Mouse (Mus musculus): ENCODE results near the gene Mus81. TPM values are rescaled to one million over a fixed set of nuclear protein-coding genes. Genes with fewer than 3 reads are reported as not detected.
A peak's percentile ranks its signal among the peaks of the same experiment; 100 is the strongest.

Mus81 gene
- polyA plus RNA-seq, 1 experiment from 2014 or later = 6.4 TPM

DNA sequence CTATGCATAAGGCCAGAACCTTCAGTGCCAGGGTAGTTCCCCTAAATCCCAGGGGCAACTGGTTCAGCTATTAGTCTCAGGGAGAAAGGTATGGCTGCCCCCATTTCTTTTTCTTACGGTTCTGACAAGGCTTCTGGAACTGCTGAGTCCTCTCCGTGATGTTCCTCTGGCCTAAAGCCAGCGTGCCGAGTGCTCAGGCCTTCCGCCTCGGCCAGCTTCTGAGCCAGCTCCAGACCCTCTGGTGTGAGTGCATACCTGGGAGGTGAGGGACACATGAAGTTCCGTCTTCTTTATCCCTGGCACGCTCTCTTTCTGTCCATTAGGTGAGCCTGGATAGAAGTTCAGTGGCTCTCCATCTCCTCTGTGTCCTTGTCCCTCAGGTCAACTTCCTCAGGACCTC, 2.8 kb downstream of the Mus81 start:
- peaks cover 35% of the 10 kb centered on the region; the same call in 1 of the 2 replicates for H3K36me3 ChIP-seq (ENCODE audit: inconsistent target)

DNA sequence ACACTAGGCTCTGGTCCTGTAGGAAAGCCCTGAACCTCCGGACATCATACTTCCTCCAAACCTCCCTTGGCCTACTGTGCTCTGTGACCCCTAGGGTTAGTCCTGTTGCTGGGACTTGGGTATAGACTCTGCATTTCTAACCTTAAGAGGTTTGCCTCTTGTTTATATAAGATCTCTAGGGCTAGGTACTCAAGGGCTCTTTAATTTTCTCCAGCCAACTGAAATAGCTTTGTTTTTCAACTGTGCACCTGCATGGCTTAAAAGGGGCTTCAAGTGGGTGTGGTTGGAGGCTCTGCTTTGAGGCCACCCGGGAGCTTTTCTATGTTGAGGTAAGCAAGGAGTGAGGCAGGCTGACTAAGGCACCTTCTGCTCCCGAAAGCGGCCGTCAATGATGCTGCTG, 3.7 kb downstream of the Mus81 start:
- 96% methylated on average over 5 of the region's 5 CpGs for WGBS (ENCODE audit: missing documents)
- H3K27ac ChIP-seq = no peak overlapping the region
- peaks cover 35% of the 10 kb centered on the region; the same call in 1 of the 2 replicates for H3K36me3 ChIP-seq (ENCODE audit: inconsistent target)
- H3K79me2 ChIP-seq (ENCODE audit: inconsistent target) = 0 out of 2 replicates have a peak, but pooled peaks cover 5% of the 10 kb centered on the region
- no peak overlapping the region for H3K4me3 ChIP-seq (ENCODE audit: inconsistent target)

More for the DNA sequence above, 2.8 kb downstream of the Mus81 start:
- no peak overlapping the region for H3K27ac ChIP-seq
- H3K4me3 ChIP-seq (ENCODE audit: inconsistent target) = no peak overlapping the region
- 0 out of 2 replicates have a peak, but pooled peaks cover 5% of the 10 kb centered on the region for H3K79me2 ChIP-seq (ENCODE audit: inconsistent target)
- WGBS (ENCODE audit: missing documents) = 90% methylated on average over 8 of the region's 8 CpGs

GRCm38 (mm10) chr19:5483386-5484359, 4.5 kb downstream of the Mus81 start:
- Histone ChIP-seq H3K27ac (no peak overlapping the region), H3K79me2 (ENCODE audit: inconsistent target) (0 out of 2 replicates have a peak, but pooled peaks cover 5% of the 10 kb centered on the region), H3K4me3 (ENCODE audit: inconsistent target) (no peak overlapping the region), H3K36me3 (ENCODE audit: inconsistent target) (peaks cover 35% of the 10 kb centered on the region; the same call in 1 of the 2 replicates)
- WGBS (ENCODE audit: missing documents) = 94% methylated on average over 18 of the region's 19 CpGs

DNA sequence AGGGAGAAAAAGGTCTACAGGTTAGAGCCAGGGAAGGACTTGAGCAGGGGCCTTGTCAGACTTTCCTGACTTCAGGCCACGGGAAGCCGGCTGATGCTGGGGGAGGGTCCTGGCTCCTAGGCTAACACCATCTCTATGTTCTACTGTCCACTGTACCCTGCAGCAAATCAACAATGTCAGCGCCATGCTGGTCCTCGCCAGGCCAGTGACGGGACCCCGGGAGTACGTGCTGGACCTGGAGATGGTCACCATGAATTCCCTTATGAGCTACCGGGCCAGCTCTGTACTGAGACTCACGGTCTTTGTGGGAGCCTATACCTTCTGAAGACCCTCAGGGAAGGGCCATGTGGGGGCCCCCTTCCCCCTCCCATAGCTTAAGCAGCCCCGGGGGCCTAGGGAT, 6.8 kb downstream of the Mus81 start:
- Histone ChIP-seq H3K4me3 (ENCODE audit: inconsistent target) (no peak overlapping the region), H3K36me3 (ENCODE audit: inconsistent target) (peaks cover 35% of the 10 kb centered on the region; the same call in 1 of the 2 replicates), H3K27ac (no peak overlapping the region), H3K79me2 (ENCODE audit: inconsistent target) (no peaks in the 10 kb centered on the region)
- 91% methylated on average over 9 of the region's 10 CpGs for WGBS (ENCODE audit: missing documents)

GRCm38 (mm10) chr19:5480016-5480415, 8.2 kb downstream of the Mus81 start:
- H3K27ac ChIP-seq = no peak overlapping the region
- no peaks in the 10 kb centered on the region for H3K79me2 ChIP-seq (ENCODE audit: inconsistent target)
- 94% methylated on average over 10 of the region's 10 CpGs for WGBS (ENCODE audit: missing documents)
- no peak overlapping the region for H3K4me3 ChIP-seq (ENCODE audit: inconsistent target)
- peaks cover 22% of the 10 kb centered on the region; the same call in 1 of the 2 replicates for H3K36me3 ChIP-seq (ENCODE audit: inconsistent target)

DNA sequence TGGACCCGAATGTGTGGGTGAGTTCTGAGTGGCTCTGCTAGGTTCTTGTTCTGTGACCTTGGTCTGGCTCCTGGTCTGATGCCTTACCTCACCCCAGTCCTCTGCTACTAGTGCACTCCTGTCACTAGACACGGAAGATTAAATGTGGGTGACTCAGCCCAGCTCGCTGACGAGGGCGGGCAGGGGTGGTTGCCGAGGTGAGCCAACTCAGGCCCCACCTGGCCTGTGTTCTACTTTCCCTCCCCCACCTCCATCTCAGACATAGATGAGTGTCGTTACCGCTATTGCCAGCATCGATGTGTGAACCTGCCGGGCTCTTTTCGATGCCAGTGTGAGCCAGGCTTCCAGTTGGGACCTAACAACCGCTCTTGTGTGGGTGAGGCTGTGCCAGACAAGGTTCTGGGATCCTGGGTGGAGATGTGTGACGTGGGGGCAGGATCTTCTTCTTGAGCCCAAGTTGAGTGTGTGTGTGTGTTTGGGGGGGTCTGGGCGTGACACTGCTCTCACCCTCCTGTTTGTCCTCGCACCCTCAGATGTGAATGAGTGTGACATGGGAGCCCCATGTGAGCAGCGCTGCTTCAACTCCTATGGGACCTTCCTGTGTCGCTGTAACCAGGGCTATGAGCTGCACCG, 10.4 kb downstream of the Mus81 start:
- H3K4me3 ChIP-seq (ENCODE audit: inconsistent target) = no peak overlapping the region
- H3K27ac ChIP-seq = no peak overlapping the region
- no peaks in the 10 kb centered on the region for H3K79me2 ChIP-seq (ENCODE audit: inconsistent target)
- 88% methylated on average over 17 of the region's 18 CpGs for WGBS (ENCODE audit: missing documents)
- peaks cover 7% of the 10 kb centered on the region; the same call in 1 of the 2 replicates for H3K36me3 ChIP-seq (ENCODE audit: inconsistent target)

DNA sequence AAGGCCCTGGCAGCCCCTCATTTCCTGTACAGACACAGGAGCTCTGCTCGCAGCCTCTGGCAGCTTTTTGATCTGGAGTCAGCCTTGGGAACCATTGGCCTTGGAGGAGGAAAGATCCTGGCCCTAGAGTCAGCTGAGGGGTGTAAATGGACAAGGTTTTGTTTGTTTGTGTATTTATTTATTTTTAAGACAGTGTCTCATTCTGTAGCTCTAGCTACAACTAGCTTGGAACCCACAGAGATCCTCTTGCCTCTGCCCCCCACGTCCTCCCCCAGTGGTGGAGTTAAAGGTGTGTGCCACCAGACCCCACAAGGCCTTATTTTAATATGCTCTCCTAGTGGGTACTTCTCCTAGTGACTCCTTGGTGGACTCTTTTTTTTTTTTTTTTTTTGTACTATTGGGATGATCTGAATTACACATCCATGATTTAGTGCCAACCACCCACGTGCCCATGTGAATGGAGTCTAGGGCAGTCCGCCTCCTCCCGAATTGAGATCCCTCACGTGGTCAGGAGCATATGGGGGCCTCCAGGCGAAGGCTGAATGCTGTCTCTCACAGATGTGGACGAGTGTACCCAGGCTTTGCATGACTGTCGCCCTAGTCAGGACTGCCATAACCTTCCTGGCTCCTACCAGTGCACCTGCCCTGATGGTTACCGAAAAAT, 11.1 kb downstream of the Mus81 start:
- H3K4me3 ChIP-seq (ENCODE audit: inconsistent target) = no peak overlapping the region
- WGBS (ENCODE audit: missing documents) = 91% methylated on average over 10 of the region's 10 CpGs
- peaks cover under 1% of the 10 kb centered on the region; the same call in 1 of the 2 replicates for H3K36me3 ChIP-seq (ENCODE audit: inconsistent target)
- H3K27ac ChIP-seq = no peak overlapping the region
- no peaks in the 10 kb centered on the region for H3K79me2 ChIP-seq (ENCODE audit: inconsistent target)

- Histone ChIP-seq H3K79me2 (ENCODE audit: inconsistent target) (no peaks in the 10 kb centered on the region), H3K27ac (no peak overlapping the region), H3K36me3 (ENCODE audit: inconsistent target) (no peaks in the 10 kb centered on the region), H3K4me3 (ENCODE audit: inconsistent target) (no peak overlapping the region)
- 79% methylated on average over 13 of the region's 13 CpGs for WGBS (ENCODE audit: missing documents)
Measured at GRCm38 (mm10) chr19:5475069-5475714, 13.0 kb downstream of the Mus81 start.

DNA sequence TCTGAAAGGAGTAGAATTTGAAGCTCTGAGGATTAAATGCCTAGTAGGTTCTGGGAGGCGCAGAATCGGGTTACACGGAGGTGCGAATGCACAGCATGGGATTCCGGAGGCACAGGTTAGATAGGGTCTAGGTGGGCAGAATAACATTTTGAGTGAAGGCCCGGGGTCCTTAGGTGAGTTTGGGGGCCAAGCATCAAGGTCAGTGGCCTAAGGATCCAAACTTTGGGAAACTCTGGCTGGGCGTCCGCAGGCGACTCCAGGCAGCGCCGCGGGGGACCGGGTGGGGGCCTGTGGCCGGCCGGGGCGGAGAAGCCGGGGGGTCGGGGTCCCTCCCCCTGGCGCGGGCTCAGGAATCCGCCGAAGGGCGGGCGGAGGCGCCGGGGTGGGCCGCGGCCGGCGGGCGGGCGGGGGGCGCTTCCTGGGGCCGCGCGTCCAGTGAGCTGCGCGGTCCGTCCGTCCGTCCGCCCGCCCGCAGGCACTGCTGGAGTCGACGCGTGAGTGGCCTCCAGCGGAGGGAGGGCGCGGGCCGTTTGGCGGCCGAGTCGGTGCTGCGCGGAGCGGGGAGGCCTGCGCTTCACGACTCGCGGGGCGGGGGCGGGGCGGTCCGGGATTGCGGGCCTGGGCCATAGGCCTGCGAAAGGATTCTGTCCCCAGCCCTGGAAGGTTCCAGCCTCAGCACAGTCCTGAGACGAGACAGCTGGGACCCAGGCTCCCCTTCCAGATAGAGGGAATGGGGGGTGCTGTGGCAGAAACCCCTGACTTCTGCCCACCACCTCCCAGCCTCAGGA, 13.7 kb downstream of the Mus81 start:
- Histone ChIP-seq H3K27ac (no peak overlapping the region), H3K36me3 (ENCODE audit: inconsistent target) (no peaks in the 10 kb centered on the region), H3K79me2 (ENCODE audit: inconsistent target) (no peaks in the 10 kb centered on the region), H3K4me3 (ENCODE audit: inconsistent target) (peak overlapping the region; percentile 19)
- 8% methylated on average over 53 of the region's 68 CpGs for WGBS (ENCODE audit: missing documents)

GRCm38 (mm10) chr19:5473720-5474119, 14.5 kb downstream of the Mus81 start, which contains the start of gene Efemp2:
Gene Efemp2, plus strand, starts transcription at chr19:5473954.
- 38% methylated on average over 22 of the region's 22 CpGs for WGBS (ENCODE audit: missing documents)
- no peaks in the 10 kb centered on the region for H3K79me2 ChIP-seq (ENCODE audit: inconsistent target)

GRCm38 (mm10) chr19:5472857-5473256, 15.3 kb downstream of the Mus81 start:
- H3K27ac ChIP-seq = no peak overlapping the region
- WGBS (ENCODE audit: missing documents) = 79% methylated on average over 3 of the region's 3 CpGs

More at GRCm38 (mm10) chr19:5473720-5474119, 14.5 kb downstream of the Mus81 start, which contains the start of gene Efemp2:
- Histone ChIP-seq H3K36me3 (ENCODE audit: inconsistent target) (no peaks in the 10 kb centered on the region), H3K4me3 (ENCODE audit: inconsistent target) (peak within 1 kb of the TSS; percentile 19), H3K27ac (no peak within 1 kb of the TSS)

GRCm38 (mm10) chr19:5471846-5472245, 16.4 kb downstream of the Mus81 start:
- Histone ChIP-seq H3K79me2 (ENCODE audit: inconsistent target) (no peaks in the 10 kb centered on the region), H3K27ac (no peak overlapping the region), H3K36me3 (ENCODE audit: inconsistent target) (peaks cover 7% of the 10 kb centered on the region; the same call in 1 of the 2 replicates), H3K4me3 (ENCODE audit: inconsistent target) (no peak overlapping the region)
- WGBS (ENCODE audit: missing documents) = 75% methylated on average over 5 of the region's 5 CpGs

More at GRCm38 (mm10) chr19:5472857-5473256, 15.3 kb downstream of the Mus81 start:
- no peaks in the 10 kb centered on the region for H3K36me3 ChIP-seq (ENCODE audit: inconsistent target)
- no peak overlapping the region for H3K4me3 ChIP-seq (ENCODE audit: inconsistent target)
- H3K79me2 ChIP-seq (ENCODE audit: inconsistent target) = no peaks in the 10 kb centered on the region

GRCm38 (mm10) chr19:5468374-5468773, 19.8 kb downstream of the Mus81 start, which contains the start of gene Ctsw:
Gene Ctsw, minus strand, starts transcription at chr19:5468507.
- H3K27ac ChIP-seq = no peak within 1 kb of the TSS
- peaks cover 42% of the 10 kb centered on the region for H3K36me3 ChIP-seq (ENCODE audit: inconsistent target)
- H3K4me3 ChIP-seq (ENCODE audit: inconsistent target) = no peak within 1 kb of the TSS
- 34% methylated on average over 5 of the region's 5 CpGs for WGBS (ENCODE audit: missing documents)
- no peaks in the 10 kb centered on the region for H3K79me2 ChIP-seq (ENCODE audit: inconsistent target)

All from macrophage (primary cell).